Mouse (Mus musculus) midbrain, postnatal 0 days (tissue): ENCODE measurements around the gene Phc3. TPM values are rescaled to one million over a fixed set of nuclear protein-coding genes. Genes with fewer than 3 reads are reported as not detected.

Experiments used
- ATAC-seq: fragments of 200-750 bp; cut with Nextera tagmentation; 2 replicates; pipeline ENCODE4 v1.8.0; 2017; ENCODE audit warnings: moderate number of reproducible peaks, mild to moderate bottlenecking, moderate TSS enrichment, moderate library complexity; ENCODE audit not compliant: low FRiP score
- DNase-seq: peaks from one replicate; pipeline ENCODE4 v3.0.0-alpha.2; 2015; ENCODE audit warnings: low spot score
- H3K27ac ChIP-seq: fragments of 300-500 bp; sonication (generic); 2 replicates; pipeline ENCODE4 v1.5.1; 2014; ENCODE audit warnings: low read depth, mild to moderate bottlenecking, low read length, mixed read lengths
- H3K27me3 ChIP-seq: fragments of 300-500 bp; sonication (generic); 2 replicates; pipeline ENCODE4 v1.6.1; 2014; ENCODE audit warnings: low read length, control low read depth, mixed read lengths; ENCODE audit not compliant: insufficient read depth
- H3K36me3 ChIP-seq: fragments of 300-500 bp; sonication (generic); 2 replicates; pipeline ENCODE4 v1.6.1; 2014; ENCODE audit warnings: low read length, control low read depth, mixed read lengths; ENCODE audit not compliant: insufficient read depth
- H3K4me1 ChIP-seq: fragments of 300-500 bp; sonication (generic); 2 replicates; pipeline ENCODE4 v1.6.1; 2014; ENCODE audit warnings: mild to moderate bottlenecking, control low read depth, antibody characterized with exemption, low read length, mixed read lengths; ENCODE audit not compliant: insufficient read depth
- H3K4me2 ChIP-seq: fragments of 300-500 bp; sonication (generic); 2 replicates; pipeline ENCODE4 v1.6.1; 2014; ENCODE audit warnings: low read depth, mild to moderate bottlenecking, low read length, mixed read lengths; ENCODE audit not compliant: poor library complexity, severe bottlenecking
- H3K4me3 ChIP-seq: fragments of 300-500 bp; sonication (generic); 2 replicates; pipeline ENCODE4 v1.5.1; 2014; ENCODE audit warnings: low read depth, mild to moderate bottlenecking, low read length, moderate library complexity
- H3K9ac ChIP-seq: fragments of 300-500 bp; sonication (generic); replicated peaks from 2 replicates; pipeline ENCODE4 v1.6.1; 2014; ENCODE audit warnings: mild to moderate bottlenecking, low read length, moderate library complexity, mixed read lengths; ENCODE audit not compliant: poor library complexity, severe bottlenecking
- H3K9me3 ChIP-seq: fragments of 300-500 bp; sonication (generic); 2 replicates; pipeline ENCODE4 v1.6.1; 2016; ENCODE audit warnings: low read length, control low read depth
- CTCF ChIP-seq: IDR thresholded peaks from 2 replicates; pipeline ENCODE4 v1.5.1; 2016; ENCODE audit warnings: antibody characterized with exemption, mild to moderate bottlenecking
- WGBS: fragments of 180-500 bp; shearing (Covaris S2); extraction: QIAGEN DNeasy Blood & Tissue Kit; methylation state at CpG from one replicate; pipeline ENCODE4 v1.1.7; 2014; 5-methylcytosine and 5-hydroxymethylcytosine counted together
- polyA plus RNA-seq: library from polyadenylated mRNA; unstranded; fragments of >200 nt; fragmentation: Nextera tagmentation; extraction: Ambion mirVana; gene quantifications from 2 replicates; pipeline ENCODE4 v1.2.1, GENCODE M21; 2015
- total RNA-seq: library from RNA; depleted of rRNA; stranded (reverse); fragments of >200 nt; gene quantifications from 2 replicates; pipeline ENCODE4 v1.2.3, GENCODE M21; 2014

The Phc3 gene
- total and polyA plus RNA-seq, 2 experiments from 2014 or later: 6.6 to 27.0 TPM

GRCm38 (mm10) chr3:30995899-30996687 is 26.9 kb upstream of the Phc3 start:
- peak overlapping the region; percentile 90 for H3K4me3 ChIP-seq
- DNase-seq (peak; percentile 44), ATAC-seq (peak; percentile 73)
- H3K27ac ChIP-seq: peak overlapping the region; percentile 58
- H3K4me1 ChIP-seq: peaks cover 3% of the 10 kb centered on the region; the same call in 1 of the 2 replicates
- under 1% methylated on average over 49 of the region's 49 CpGs for WGBS
- no peaks in the 10 kb centered on the region for H3K27me3 ChIP-seq
- no peaks in the 10 kb centered on the region for H3K9me3 ChIP-seq
- H3K36me3 ChIP-seq: no peaks in the 10 kb centered on the region
- peak overlapping the region; percentile 56 for H3K4me2 ChIP-seq
- H3K9ac ChIP-seq: peak overlapping the region; percentile 74
- TF ChIP-seq CTCF: no peak

GRCm38 (mm10) chr3:30995283-30995898 is 26.2 kb upstream of the Phc3 start, which contains the start of gene Prkci:
Prkci (plus strand) TSS chr3:30995747.
- no peaks in the 10 kb centered on the region for H3K9me3 ChIP-seq
- no peaks in the 10 kb centered on the region for H3K36me3 ChIP-seq
- H3K9ac ChIP-seq: peak within 1 kb of the TSS; percentile 74
- H3K4me3 ChIP-seq: peak within 1 kb of the TSS; percentile 90
- no peak for TF ChIP-seq CTCF
- ATAC-seq: peak; percentile 99
- WGBS: under 1% methylated on average over 49 of the region's 50 CpGs
- DNase-seq: peak; percentile 99
- peaks cover 3% of the 10 kb centered on the region; the same call in 1 of the 2 replicates for H3K4me1 ChIP-seq
- peak within 1 kb of the TSS; percentile 58 for H3K27ac ChIP-seq
- peak within 1 kb of the TSS; percentile 56 for H3K4me2 ChIP-seq
- no peaks in the 10 kb centered on the region for H3K27me3 ChIP-seq

GRCm38 (mm10) chr3:30994859-30995258 is 25.6 kb upstream of the Phc3 start:
- peak overlapping the region; percentile 90 for H3K4me3 ChIP-seq
- H3K27ac ChIP-seq: peak overlapping the region; percentile 58
- H3K36me3 ChIP-seq: no peaks in the 10 kb centered on the region
- peaks cover 3% of the 10 kb centered on the region; the same call in 1 of the 2 replicates for H3K4me1 ChIP-seq
- H3K9ac ChIP-seq: no peak overlapping the region
- no peaks in the 10 kb centered on the region for H3K9me3 ChIP-seq
- H3K27me3 ChIP-seq: no peaks in the 10 kb centered on the region
- WGBS: 20% methylated on average over 6 of the region's 6 CpGs
- ATAC-seq (no peak), DNase-seq (no peak)
- peak overlapping the region; percentile 56 for H3K4me2 ChIP-seq
- TF ChIP-seq CTCF: no peak

GRCm38 (mm10) chr3:30993066-30993573 is 23.9 kb upstream of the Phc3 start:
- no peak for DNase-seq
- H3K9ac ChIP-seq: no peak overlapping the region
- no peak overlapping the region for H3K4me3 ChIP-seq
- H3K27ac ChIP-seq: no peak overlapping the region
- no peaks in the 10 kb centered on the region for H3K9me3 ChIP-seq
- no peaks in the 10 kb centered on the region for H3K27me3 ChIP-seq
- ATAC-seq: no peak
- H3K4me1 ChIP-seq: peaks cover 3% of the 10 kb centered on the region; the same call in 1 of the 2 replicates
- no peak overlapping the region for H3K4me2 ChIP-seq
- TF ChIP-seq CTCF: no peak
- no peaks in the 10 kb centered on the region for H3K36me3 ChIP-seq

GRCm38 (mm10) chr3:30992161-30992560 is 22.9 kb upstream of the Phc3 start:
- 82% methylated on average over 7 of the region's 7 CpGs for WGBS
- no peak overlapping the region for H3K4me2 ChIP-seq
- TF ChIP-seq CTCF: no peak
- no peaks in the 10 kb centered on the region for H3K36me3 ChIP-seq
- no peak overlapping the region for H3K9ac ChIP-seq
- no peak overlapping the region for H3K4me3 ChIP-seq
- DNase-seq (no peak), ATAC-seq (no peak)
- no peak overlapping the region for H3K27ac ChIP-seq
- H3K4me1 ChIP-seq: peaks cover 3% of the 10 kb centered on the region; the same call in 1 of the 2 replicates
- no peaks in the 10 kb centered on the region for H3K27me3 ChIP-seq
- no peaks in the 10 kb centered on the region for H3K9me3 ChIP-seq
